Mouse (Mus musculus): ENCODE data around the gene Mrnip. TPM values are rescaled to one million over a fixed set of nuclear protein-coding genes. Genes with fewer than 3 reads are reported as not detected.
A peak's percentile ranks its signal among the peaks of the same experiment; 100 is the strongest.

Mrnip gene
- total RNA-seq, 2 experiments from 2014 or later = 15.1 to 18.1 TPM

DNA sequence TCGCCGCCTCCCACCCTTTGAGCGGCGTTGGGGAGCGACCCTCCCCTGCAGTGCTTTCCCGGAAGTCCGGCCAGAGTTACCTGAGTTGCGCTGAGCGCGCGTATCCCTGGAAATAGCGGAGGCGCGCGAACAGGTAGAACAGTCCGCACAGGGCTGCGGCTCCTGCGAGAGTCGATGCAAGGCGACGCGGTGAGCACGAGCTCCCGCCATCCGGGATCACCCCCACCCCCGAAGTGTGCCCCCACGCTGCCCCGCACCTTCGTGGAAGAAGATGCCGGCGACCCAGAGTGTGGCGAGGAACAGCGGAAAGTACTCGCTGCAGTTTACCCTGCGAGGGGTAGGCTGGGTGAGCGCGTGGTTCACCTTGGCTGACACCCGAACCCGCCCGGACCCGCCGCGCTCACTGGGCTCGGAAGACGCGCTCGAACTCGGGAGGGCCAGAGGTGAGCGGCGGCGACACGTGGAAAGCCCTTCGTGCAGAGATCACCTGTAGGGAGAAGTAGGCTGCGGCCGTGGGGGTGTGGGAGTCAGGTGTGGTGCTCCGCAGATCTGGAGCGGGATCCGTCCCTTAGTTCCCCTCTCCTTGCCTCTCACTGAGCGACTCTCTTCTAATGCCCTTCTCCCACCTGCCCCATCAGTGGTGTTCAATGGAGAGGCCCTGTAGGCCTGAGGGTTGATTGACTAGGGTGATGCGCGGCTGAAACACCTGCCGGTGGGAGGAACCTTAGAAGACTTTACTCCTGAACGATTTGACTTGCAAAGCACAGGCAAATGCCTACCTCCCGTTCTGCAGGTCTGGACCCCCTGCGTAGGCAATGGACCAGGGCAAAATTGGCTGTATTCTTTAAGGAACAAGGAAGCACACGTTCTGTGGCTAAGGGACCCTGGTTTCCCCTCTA is 62.9 kb downstream of the Mrnip start:
- DNase-seq (ENCODE audit: low spot score in 2 of 2) = no peak
- intact Hi-C loops (cut with DNase I) = loop anchor here (5.0 kb wide), 2 partner anchors 55 to 125 kb away; partner anchors contain the start of gene Maml1

GRCm38 (mm10) chr11:50238324-50238723 is 64.1 kb downstream of the Mrnip start, which contains the start of gene Ltc4s:
Gene Ltc4s, minus strand, starts transcription at chr11:50238616.
- intact Hi-C loops (cut with DNase I) = loop anchor here (5.0 kb wide), 2 partner anchors 54 to 124 kb away; partner anchors contain the start of gene Maml1
- DNase-seq (ENCODE audit: low spot score in 2 of 2) = no peak

GRCm38 (mm10) chr11:50238821-50239791 is 64.9 kb downstream of the Mrnip start:
- intact Hi-C loops (cut with DNase I) = loop anchor here (5.0 kb wide), 2 partner anchors 53 to 123 kb away; partner anchors contain the start of gene Maml1
- DNase-seq (ENCODE audit: low spot score in 2 of 2) = no peak

DNA sequence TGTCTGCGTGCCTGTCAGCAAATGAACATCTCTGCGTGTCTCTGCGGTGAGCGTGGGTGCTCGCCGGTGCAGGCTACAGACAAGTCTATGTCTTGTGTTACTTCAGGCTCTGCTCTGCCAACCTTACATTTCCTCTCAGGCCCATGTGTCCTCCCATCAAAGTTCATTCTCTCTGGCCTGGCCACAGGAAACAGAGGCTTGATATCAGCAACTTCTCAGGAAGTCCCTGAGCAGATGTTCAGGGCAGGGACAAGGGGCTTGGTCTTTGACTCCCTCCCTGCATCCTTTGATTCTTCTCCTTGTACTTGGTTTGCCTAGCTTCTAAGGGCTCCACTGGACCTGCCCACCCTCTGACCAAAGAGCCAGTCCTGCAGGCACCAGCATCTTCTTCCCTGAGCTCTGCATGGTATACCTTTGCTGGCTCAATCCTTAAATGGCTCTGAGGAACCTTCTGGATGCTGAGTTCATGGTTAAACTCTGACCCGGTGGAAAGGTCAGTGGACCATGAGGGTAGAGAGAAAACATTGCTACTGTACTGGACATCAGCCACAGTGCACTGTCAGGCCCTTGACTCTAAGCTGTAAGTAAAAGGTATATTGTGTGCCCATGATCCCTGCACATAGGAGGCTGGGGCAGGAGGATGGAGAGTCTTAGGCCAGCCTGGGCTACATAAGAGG is 66.1 kb downstream of the Mrnip start:
- intact Hi-C loops (cut with DNase I) = no loop called here
- DNase-seq (ENCODE audit: low spot score in 2 of 2) = peak in 1 of 2 experiments; percentile 43

GRCm38 (mm10) chr11:50243926-50244325 is 69.7 kb downstream of the Mrnip start:
- intact Hi-C loops (cut with DNase I) = no loop called here
- DNase-seq (ENCODE audit: low spot score in 2 of 2) = no peak

DNA sequence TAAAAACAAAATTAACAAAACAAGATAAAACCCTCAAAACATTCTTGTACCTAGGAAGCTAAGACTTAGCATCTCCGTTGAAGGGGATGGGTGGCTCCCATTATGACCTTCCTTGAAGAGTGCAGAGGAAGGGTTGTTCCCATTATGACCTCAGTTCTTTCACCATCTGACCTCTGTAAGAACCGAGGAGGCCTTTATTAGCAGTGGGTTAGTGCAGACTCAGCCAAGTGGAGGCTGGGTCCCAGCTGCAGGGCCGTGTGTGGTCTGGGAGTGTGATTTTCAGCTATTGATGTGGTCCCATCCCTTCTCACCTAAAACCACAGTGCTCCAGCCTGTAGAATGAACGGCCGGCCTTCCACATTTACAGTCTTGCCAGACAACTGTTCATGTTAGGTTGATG is 71.0 kb downstream of the Mrnip start:
- intact Hi-C loops (cut with DNase I) = no loop called here
- DNase-seq (ENCODE audit: low spot score in 2 of 2) = no peak

DNA sequence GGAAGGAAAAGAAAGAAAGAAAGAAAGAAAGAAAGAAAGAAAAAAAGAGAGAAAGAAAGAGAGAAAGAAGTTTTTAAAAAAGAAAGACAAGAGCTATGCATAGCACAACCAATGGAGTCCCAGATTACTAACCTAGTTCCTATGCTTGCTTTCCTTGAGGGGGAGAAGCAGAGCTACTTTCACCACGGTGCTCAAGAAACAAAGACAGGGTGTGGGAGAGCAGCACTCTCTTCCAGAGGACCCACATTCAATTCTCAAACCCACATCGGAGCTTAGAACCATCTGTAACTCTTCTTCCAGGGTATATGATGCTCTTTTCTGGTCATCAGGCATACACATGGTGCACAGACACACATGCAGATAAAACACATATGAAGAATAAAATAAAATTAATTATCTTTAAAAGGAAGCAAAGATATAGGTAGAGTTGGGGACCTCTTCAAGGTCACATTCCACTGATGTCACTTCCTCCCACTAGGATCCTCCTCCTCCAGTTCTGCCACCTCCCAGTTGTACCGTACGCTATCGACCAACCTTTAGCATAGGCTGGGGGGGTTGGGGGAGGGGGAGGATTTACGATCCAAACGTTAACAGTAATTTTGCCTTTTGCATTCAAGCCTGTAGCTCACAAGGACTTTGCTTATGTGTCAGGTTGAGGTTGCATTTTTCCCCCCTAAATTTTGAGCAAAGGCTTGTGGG is 74.4 kb downstream of the Mrnip start:
- intact Hi-C loops (cut with DNase I) = no loop called here
- DNase-seq (ENCODE audit: low spot score in 2 of 2) = no peak

Small RNA genes within 50 kb of the gene (microRNA-seq; reads per million reads assigned to microRNA genes)
- 0.67 to 1.8 reads per million in 2 experiments for gene Mir6919

Other genes starting within 250 kb of the Mrnip start
- gene Rnf130, start 149.1 kb upstream of the Mrnip start, total RNA-seq (2021) = 100 to 1,000 TPM in 1 of 2 experiments, 10 to 100 TPM in 1; 95.7 to 106 TPM
- gene Tbc1d9b, start 43.0 kb upstream of the Mrnip start, total RNA-seq (2021) = 100 to 1,000 TPM in 1 of 2 experiments, 10 to 100 TPM in 1; 90.3 to 103 TPM
- 100 to 1,000 TPM; 394 to 430 TPM for gene Sqstm1, start 36.4 kb downstream of the Mrnip start, total RNA-seq (2021)
- 100 to 1,000 TPM in 1 of 2 experiments, 10 to 100 TPM in 1; 97.3 to 100 TPM for gene Mgat4b, start 36.4 kb downstream of the Mrnip start, total RNA-seq (2021)
- gene Ltc4s, start 64.2 kb downstream of the Mrnip start, total RNA-seq (2021) = 10 to 100 TPM; 11.4 to 11.6 TPM
- gene Maml1, start 117.9 kb downstream of the Mrnip start, total RNA-seq (2021) = 1 to 10 TPM; 8.8 to 8.9 TPM
- gene Canx, start 151.2 kb downstream of the Mrnip start, total RNA-seq (2021) = 100 to 1,000 TPM; 404 to 407 TPM
- gene Cby3, start 180.0 kb downstream of the Mrnip start, total RNA-seq (2021) = not detected
- gene Hnrnph1, start 202.5 kb downstream of the Mrnip start, total RNA-seq (2021) = 100 to 1,000 TPM; 201 to 225 TPM

Measured in left cerebral cortex, postnatal 14 days (tissue).